Comparison of ENCODE assay signal across 11 mouse cellular contexts in genomic region chr14:60529646-60530347, GRCm38 (mm10).
DNase-seq lines count a peak whose midpoint lies in the region; ATAC-seq lines count a peak whose summit lies in the region.
"Had no signal": no experiment of that assay in that cellular context is flagged by ENCODE, and none has a peak within 500 bp of the region (broad histone marks: within the 10 kb centered on the region; RNA-seq: fewer than 3 reads in every experiment).

No protein-coding gene starts in this region.

- H3K4me2 ChIP-seq in kidney, embryonic 16.5 days (replicated peaks; ENCODE audit: low read depth, low read length) = no peak overlapping the region
- no peak overlapping the region for H3K4me2 ChIP-seq in forebrain, embryonic 13.5 days
- no peak overlapping the region for H3K4me2 ChIP-seq in midbrain, embryonic 12.5 days (replicated peaks)
- H3K4me2 ChIP-seq: embryonic facial prominence, embryonic 15.5 days had no signal

- no peak overlapping the region for H3K27ac ChIP-seq in kidney, embryonic 16.5 days (ENCODE audit: low read length)
- peak overlapping the region; percentile 67 for H3K27ac ChIP-seq in forebrain, embryonic 13.5 days
- H3K27ac ChIP-seq in midbrain, embryonic 12.5 days (replicated peaks) = peak overlapping the region; percentile 1; the same call in 1 of the 2 replicates
- H3K27ac ChIP-seq: embryonic facial prominence, embryonic 15.5 days; layer of hippocampus, adult 2 months had no signal

- peaks cover 9% of the 10 kb centered on the region for H3K4me1 ChIP-seq in kidney, embryonic 16.5 days (ENCODE audit: insufficient read depth, low read length)
- H3K4me1 ChIP-seq in forebrain, embryonic 13.5 days = peaks cover 46% of the 10 kb centered on the region
- peaks cover 41% of the 10 kb centered on the region for H3K4me1 ChIP-seq in midbrain, embryonic 12.5 days

- 37% methylated on average over 5 of the region's 7 CpGs for WGBS in kidney, embryonic 16.5 days
- 29% methylated on average over 6 of the region's 7 CpGs for WGBS in forebrain, embryonic 13.5 days
- 45% methylated on average over 6 of the region's 7 CpGs for WGBS in midbrain, embryonic 12.5 days

- H3K27me3 ChIP-seq in kidney, embryonic 16.5 days (ENCODE audit: insufficient read depth, low read length) = no peaks in the 10 kb centered on the region
- no peaks in the 10 kb centered on the region for H3K27me3 ChIP-seq in forebrain, embryonic 13.5 days
- H3K27me3 ChIP-seq in midbrain, embryonic 12.5 days = no peaks in the 10 kb centered on the region
- H3K27me3 ChIP-seq: embryonic facial prominence, embryonic 15.5 days had no signal

- H3K9me3 ChIP-seq in kidney, embryonic 16.5 days (ENCODE audit: low read length) = no peaks in the 10 kb centered on the region
- no peaks in the 10 kb centered on the region for H3K9me3 ChIP-seq in forebrain, embryonic 13.5 days (replicated peaks)
- H3K9me3 ChIP-seq in midbrain, embryonic 12.5 days = no peaks in the 10 kb centered on the region
- H3K9me3 ChIP-seq: embryonic facial prominence, embryonic 15.5 days; G1E had no signal

- H3K9ac ChIP-seq in kidney, embryonic 16.5 days (replicated peaks; ENCODE audit: low read length) = no peak overlapping the region
- H3K9ac ChIP-seq in forebrain, embryonic 13.5 days = no peak overlapping the region
- H3K9ac ChIP-seq in midbrain, embryonic 12.5 days (replicated peaks) = no peak overlapping the region
- H3K9ac ChIP-seq: embryonic facial prominence, embryonic 15.5 days had no signal

- H3K36me3 ChIP-seq in kidney, embryonic 16.5 days (ENCODE audit: insufficient read depth, low read length) = no peaks in the 10 kb centered on the region
- H3K36me3 ChIP-seq in forebrain, embryonic 13.5 days (ENCODE audit: poor library complexity, severe bottlenecking) = no peaks in the 10 kb centered on the region
- H3K36me3 ChIP-seq in midbrain, embryonic 12.5 days = no peaks in the 10 kb centered on the region
- H3K36me3 ChIP-seq: embryonic facial prominence, embryonic 15.5 days; G1E had no signal

- DNase-seq in kidney, adult 18-20 months = no peak
- peak; percentile 11 for DNase-seq in R1 (ENCODE audit: low read depth, low spot score)
- no peak for DNase-seq in ovary, postnatal 36 days (ENCODE audit: low spot score)
- DNase-seq in adrenal gland, postnatal 10 days = no peak

- H3K4me3 ChIP-seq in kidney, embryonic 16.5 days (ENCODE audit: low read length) = no peak overlapping the region
- H3K4me3 ChIP-seq in forebrain, embryonic 13.5 days = no peak overlapping the region
- no peak overlapping the region for H3K4me3 ChIP-seq in midbrain, embryonic 12.5 days
- H3K4me3 ChIP-seq: embryonic facial prominence, embryonic 15.5 days; layer of hippocampus, adult 2 months had no signal

- peak; percentile 53; the same call in 1 of the 2 replicates for ATAC-seq in kidney, embryonic 16.5 days (ENCODE audit: low FRiP score, low TSS enrichment)
- ATAC-seq in forebrain, embryonic 13.5 days = peak; percentile 65
- peak; percentile 42; the same call in 1 of the 2 replicates for ATAC-seq in midbrain, embryonic 12.5 days (ENCODE audit: low FRiP score, low read depth)
- no peak for ATAC-seq in activated CD4-positive, CD25-positive, alpha-beta regulatory T cell, adult 4 months
